Mouse (Mus musculus) G1E (cell line): ENCODE measurements around the gene Srxn1. TPM values are rescaled to one million over a fixed set of nuclear protein-coding genes. Genes with fewer than 3 reads are reported as not detected.

Experiments used
- ATAC-seq: 2 replicates; pipeline ENCODE4 v1.8.0; 2016; ENCODE audit warnings: mild to moderate bottlenecking; ENCODE audit not compliant: insufficient number of reproducible peaks, poor library complexity, low FRiP score, severe bottlenecking; ENCODE audit errors: extremely low read depth
- DNase-seq: peaks from one replicate; pipeline ENCODE4 v3.0.0; 2012; ENCODE audit warnings: low spot score
- H3K27me3 ChIP-seq: 2 replicates; pipeline ENCODE4 v1.6.1; 2012; ENCODE audit warnings: mild to moderate bottlenecking, low read length, inconsistent platforms; ENCODE audit not compliant: insufficient read depth
- H3K36me3 ChIP-seq: replicated peaks from 2 replicates; pipeline ENCODE3; 2012; ENCODE audit warnings: mild to moderate bottlenecking, inconsistent platforms
- H3K4me1 ChIP-seq: 2 replicates; pipeline ENCODE4 v1.6.1; 2012; ENCODE audit warnings: low read depth, low read length, inconsistent platforms, mixed read lengths; ENCODE audit not compliant: insufficient read depth
- H3K4me3 ChIP-seq: 2 replicates; pipeline ENCODE4 v1.5.1; 2012; ENCODE audit warnings: low read depth, mild to moderate bottlenecking, inconsistent platforms, low read length, moderate library complexity, mixed read lengths
- H3K9me3 ChIP-seq: replicated peaks from 2 replicates; pipeline ENCODE4 v1.6.1; 2012; ENCODE audit warnings: inconsistent platforms
- CTCF ChIP-seq: IDR thresholded peaks from 2 replicates; pipeline ENCODE4 v1.5.1; 2012; ENCODE audit warnings: low read depth, low read length, inconsistent platforms, mixed read lengths
- GATA1 ChIP-seq: IDR thresholded peaks from 2 replicates; pipeline ENCODE4 v1.6.1; 2012; ENCODE audit warnings: borderline replicate concordance, low read length, inconsistent platforms, mixed read lengths
- GATA2 ChIP-seq: IDR thresholded peaks from 2 replicates; pipeline ENCODE4 v1.6.1; 2012; ENCODE audit warnings: low read depth, low read length, inconsistent platforms, borderline replicate concordance
- POLR2AphosphoS5 ChIP-seq: IDR thresholded peaks from 2 replicates; pipeline ENCODE4 v1.6.1; 2012; ENCODE audit warnings: low read depth, low read length, inconsistent platforms; ENCODE audit not compliant: insufficient replicate concordance
- TAL1 ChIP-seq: conservative IDR thresholded peaks from 2 replicates; pipeline ENCODE4 v1.6.1; 2012; ENCODE audit warnings: low read depth, low read length, inconsistent platforms, mixed read lengths
- polyA plus RNA-seq: library from polyadenylated mRNA; stranded (reverse); fragments of >175 nt; gene quantifications from 2 replicates; pipeline ENCODE4 v1.2.3, GENCODE M21; 2012
- total RNA-seq, 2 experiments: library from RNA; stranded (forward) in 1 of 2; stranded (reverse) in 1 of 2; fragments of 200-1000 nt in 1 of 2; fragments of >200 nt in 1 of 2; fragmentation: Nextera tagmentation in 1 of 2; gene quantifications; 2 replicates each; pipeline ENCODE4 v1.2.3; 2014 to 2017

The Srxn1 gene
- total and polyA plus RNA-seq, 3 experiments, result 2.9 to 17.8 (median 4.0) TPM

GRCm38 (mm10) chr2:152145711-152146110, 40.4 kb downstream of the Srxn1 start:
- peaks cover 4% of the 10 kb centered on the region; the same call in 1 of the 2 replicates for H3K4me1 ChIP-seq
- ATAC-seq (no peak), DNase-seq (no peak)
- no peak overlapping the region for H3K4me3 ChIP-seq
- H3K9me3 ChIP-seq, result peaks cover 5% of the 10 kb centered on the region; the same call in 1 of the 2 replicates
- TF ChIP-seq TAL1, result no peak
- no peak for TF ChIP-seq GATA2
- TF ChIP-seq POLR2AphosphoS5, result no peak
- no peak for TF ChIP-seq GATA1
- TF ChIP-seq CTCF, result no peak
- peaks cover 21% of the 10 kb centered on the region for H3K27me3 ChIP-seq
- H3K36me3 ChIP-seq, result no peaks in the 10 kb centered on the region

- Histone ChIP-seq H3K4me3 (no peak overlapping the region), H3K36me3 (no peaks in the 10 kb centered on the region), H3K4me1 (peaks cover under 1% of the 10 kb centered on the region; the same call in 1 of the 2 replicates), H3K27me3 (peaks cover 19% of the 10 kb centered on the region), H3K9me3 (peaks cover 5% of the 10 kb centered on the region; the same call in 1 of the 2 replicates)
- no peak for DNase-seq
- no peak for TF ChIP-seq POLR2AphosphoS5
- TF ChIP-seq CTCF, result no peak
- TF ChIP-seq GATA2, result no peak
- no peak for TF ChIP-seq TAL1
- no peak for TF ChIP-seq GATA1
- ATAC-seq, result no peak
Observed at GRCm38 (mm10) chr2:152147079-152147478, 41.8 kb downstream of the Srxn1 start.

- Histone ChIP-seq H3K27me3 (peaks cover 14% of the 10 kb centered on the region), H3K4me3 (no peak overlapping the region), H3K4me1 (no peaks in the 10 kb centered on the region), H3K9me3 (peaks cover 2% of the 10 kb centered on the region; the same call in 1 of the 2 replicates), H3K36me3 (no peaks in the 10 kb centered on the region)
- no peak for ATAC-seq
- no peak for DNase-seq
- no peak for TF ChIP-seq GATA1
- no peak for TF ChIP-seq POLR2AphosphoS5
- TF ChIP-seq TAL1, result no peak
- no peak for TF ChIP-seq GATA2
- TF ChIP-seq CTCF, result no peak
Observed at GRCm38 (mm10) chr2:152148675-152149074, 43.4 kb downstream of the Srxn1 start.

- Histone ChIP-seq H3K36me3 (no peaks in the 10 kb centered on the region), H3K4me3 (no peak overlapping the region), H3K4me1 (no peaks in the 10 kb centered on the region), H3K9me3 (no peaks in the 10 kb centered on the region), H3K27me3 (peaks cover 13% of the 10 kb centered on the region)
- ATAC-seq, result no peak
- DNase-seq, result no peak
- TF ChIP-seq CTCF, result no peak
- TF ChIP-seq GATA2, result no peak
- TF ChIP-seq POLR2AphosphoS5, result no peak
- no peak for TF ChIP-seq GATA1
- no peak for TF ChIP-seq TAL1
Observed at GRCm38 (mm10) chr2:152149891-152150290, 44.6 kb downstream of the Srxn1 start.

- H3K9me3 ChIP-seq, result no peaks in the 10 kb centered on the region
- no peaks in the 10 kb centered on the region for H3K36me3 ChIP-seq
- H3K27me3 ChIP-seq, result peaks cover 17% of the 10 kb centered on the region
- H3K4me3 ChIP-seq, result no peak overlapping the region
- DNase-seq, result no peak
- ATAC-seq, result no peak
- TF ChIP-seq CTCF (no peak), TAL1 (no peak), GATA2 (no peak), POLR2AphosphoS5 (no peak), GATA1 (no peak)
- H3K4me1 ChIP-seq, result no peaks in the 10 kb centered on the region
Observed at GRCm38 (mm10) chr2:152150373-152150772, 45.1 kb downstream of the Srxn1 start.

- peaks cover 7% of the 10 kb centered on the region for H3K27me3 ChIP-seq
- no peak for TF ChIP-seq POLR2AphosphoS5
- no peak for TF ChIP-seq CTCF
- no peak for TF ChIP-seq TAL1
- TF ChIP-seq GATA1, result no peak
- TF ChIP-seq GATA2, result no peak
- ATAC-seq, result no peak
- no peak for DNase-seq
- no peak overlapping the region for H3K4me3 ChIP-seq
- no peaks in the 10 kb centered on the region for H3K36me3 ChIP-seq
- no peaks in the 10 kb centered on the region for H3K4me1 ChIP-seq
- H3K9me3 ChIP-seq, result no peaks in the 10 kb centered on the region
Observed at GRCm38 (mm10) chr2:152153361-152153760, 48.0 kb downstream of the Srxn1 start.
